Mouse (Mus musculus) spleen, postnatal 10 days (tissue): Measurements from ENCODE around the gene Cadps2.

Experiments used
- DNase-seq, 2 experiments: peaks; one replicate each; pipeline ENCODE4 v3.0.0; 2021 to 2022; ENCODE audit warnings: low spot score in 2 of 2

The Cadps2 gene

GRCm38 (mm10) chr6:23839009-23839811, at the start of gene Cadps2:
Gene Cadps2 (minus strand): TSS chr6:23839421.
- DNase-seq, result peak in 1 of 2 experiments; percentile 18

DNA sequence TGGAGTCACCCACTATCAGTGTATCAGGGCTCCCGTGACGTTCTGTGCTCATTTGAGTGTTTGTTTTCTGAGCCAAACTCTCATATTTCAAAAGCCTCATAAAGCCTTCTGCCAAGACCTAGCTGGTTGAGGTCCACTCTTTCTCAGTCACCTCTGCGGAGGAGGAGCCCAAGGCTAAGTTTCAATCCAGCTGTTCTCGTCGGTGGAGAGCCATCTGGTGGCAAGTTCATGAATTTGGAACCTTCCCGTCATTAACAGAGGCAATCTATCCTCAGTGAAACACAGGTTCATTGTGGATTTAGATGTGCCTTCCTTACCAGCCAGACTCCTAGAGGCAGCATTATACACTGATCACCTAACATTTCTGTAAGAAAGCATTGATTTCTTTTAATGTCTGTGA, 47.2 kb upstream of the Cadps2 start:
- no peak for DNase-seq

GRCm38 (mm10) chr6:23876765-23877408, 37.7 kb upstream of the Cadps2 start:
- no peak for DNase-seq

DNA sequence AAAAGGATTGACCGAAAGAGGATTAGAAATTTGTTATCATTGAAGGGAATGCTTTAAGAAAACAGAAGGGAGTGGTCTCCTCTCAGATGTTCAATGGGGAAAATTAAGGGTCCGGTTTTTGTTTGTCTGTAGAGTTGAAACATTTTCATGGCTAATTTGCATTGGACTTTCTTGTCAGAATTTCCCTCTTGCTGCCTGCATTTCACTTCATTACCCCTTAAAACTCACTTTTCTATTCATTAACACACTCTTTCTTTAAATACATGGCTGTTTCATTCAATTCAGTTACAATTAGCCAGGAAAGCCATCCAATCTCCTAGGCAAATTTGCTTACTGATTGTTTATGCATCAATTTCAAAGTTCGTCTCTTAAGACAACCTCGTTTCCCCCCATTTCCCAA, 37.1 kb upstream of the Cadps2 start:
- no peak for DNase-seq

DNA sequence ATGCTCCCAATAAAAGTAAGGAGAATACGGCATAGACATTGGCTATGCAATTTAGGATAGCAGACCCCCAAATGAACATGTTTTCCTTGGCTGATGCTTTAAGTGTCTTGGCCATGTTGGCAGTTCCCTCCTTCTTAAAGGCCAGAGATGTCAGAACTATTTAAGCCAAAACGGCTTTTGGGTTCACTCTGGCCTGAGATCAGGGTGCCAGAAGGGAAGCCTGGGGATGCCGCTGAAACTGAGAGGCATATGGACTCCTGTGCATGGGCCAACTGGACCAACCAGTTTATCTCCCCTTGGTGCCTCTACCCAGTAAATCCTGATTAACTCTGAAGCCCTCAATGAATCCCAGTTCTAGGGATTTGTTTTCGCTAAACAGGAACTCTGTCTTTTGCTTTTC, 34.6 kb upstream of the Cadps2 start:
- no peak for DNase-seq

DNA sequence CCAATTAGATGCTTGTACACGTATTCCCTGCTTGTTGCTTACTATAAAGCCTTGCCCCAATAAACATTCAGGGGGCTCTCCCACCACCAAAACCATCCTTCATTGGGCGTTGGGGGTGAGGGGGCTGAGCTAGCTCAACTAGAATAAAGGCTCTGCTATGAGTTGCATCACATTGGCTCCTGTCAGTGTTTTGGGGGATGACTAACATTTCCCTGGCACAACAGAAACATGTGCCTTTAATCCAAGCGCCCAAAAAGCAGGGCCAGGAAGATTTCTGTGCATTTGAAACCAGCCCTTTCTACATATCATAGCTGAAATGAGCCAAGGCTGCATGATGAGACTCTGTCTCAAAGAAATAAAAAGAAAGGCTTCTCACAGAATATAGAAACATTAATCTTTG, 34.0 kb upstream of the Cadps2 start:
- DNase-seq, result no peak

DNA sequence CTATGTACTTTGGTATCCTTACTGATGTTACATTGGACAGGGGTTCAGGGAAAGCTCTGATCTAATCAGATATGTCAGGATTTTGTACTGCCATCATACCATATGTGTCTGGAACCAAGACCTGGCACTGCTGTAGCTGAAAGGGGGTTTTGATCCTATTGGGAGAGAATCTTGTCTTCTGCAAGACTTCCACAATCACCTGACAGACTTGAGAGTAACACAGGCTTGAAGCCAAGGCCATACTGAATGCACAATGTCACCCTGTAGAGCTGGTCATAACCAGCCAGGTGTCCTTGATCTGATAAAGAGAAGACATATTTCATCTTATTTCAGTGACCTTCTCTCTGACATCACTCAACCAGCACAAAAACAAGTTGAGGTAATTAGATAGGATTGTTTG, 30.8 kb upstream of the Cadps2 start:
- no peak for DNase-seq

GRCm38 (mm10) chr6:23866298-23866697, 27.1 kb upstream of the Cadps2 start:
- DNase-seq, result no peak

DNA sequence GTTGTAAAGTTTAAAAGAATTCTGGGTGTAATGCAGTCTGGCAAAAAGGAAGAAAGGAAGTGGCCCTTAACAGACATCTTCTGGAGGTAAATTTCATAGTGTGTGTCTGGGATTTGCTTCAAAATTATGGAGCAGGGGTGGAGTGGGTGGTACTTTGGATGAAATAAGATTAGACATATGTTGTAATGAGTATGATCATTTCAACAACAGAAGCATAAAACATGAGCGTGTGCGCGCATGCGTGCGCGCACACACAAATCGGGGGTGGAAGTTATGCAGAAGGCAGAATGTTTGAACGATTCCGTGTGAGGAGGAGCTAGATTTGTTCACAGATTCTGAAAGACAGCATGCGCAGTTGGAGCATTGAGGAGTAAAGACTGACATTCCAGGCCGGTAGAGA, 14.2 kb upstream of the Cadps2 start:
- no peak for DNase-seq

DNA sequence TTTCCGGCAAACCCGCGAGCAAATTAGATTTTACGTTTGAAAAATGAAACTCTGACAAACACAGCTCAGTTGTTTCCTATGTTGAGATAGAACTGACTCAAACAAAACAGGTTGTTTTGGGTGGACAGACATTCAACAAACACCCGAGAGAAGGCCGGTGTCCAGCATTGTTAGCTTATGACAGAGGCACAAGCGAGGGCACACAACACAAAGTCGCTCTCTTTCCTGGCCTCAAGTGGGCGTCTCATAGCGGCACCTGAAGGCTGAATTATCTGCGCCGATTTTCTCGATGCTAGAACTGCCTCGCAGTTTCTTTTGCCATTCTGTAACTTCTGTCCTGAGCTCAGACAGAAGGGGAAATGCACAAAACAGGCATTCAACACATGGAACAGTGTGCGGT, 780 bp upstream of the Cadps2 start:
- no peak for DNase-seq

- DNase-seq, result no peak
These were observed 716 bp downstream of the Cadps2 start for GRCm38 (mm10) chr6:23838401-23839008.

DNA sequence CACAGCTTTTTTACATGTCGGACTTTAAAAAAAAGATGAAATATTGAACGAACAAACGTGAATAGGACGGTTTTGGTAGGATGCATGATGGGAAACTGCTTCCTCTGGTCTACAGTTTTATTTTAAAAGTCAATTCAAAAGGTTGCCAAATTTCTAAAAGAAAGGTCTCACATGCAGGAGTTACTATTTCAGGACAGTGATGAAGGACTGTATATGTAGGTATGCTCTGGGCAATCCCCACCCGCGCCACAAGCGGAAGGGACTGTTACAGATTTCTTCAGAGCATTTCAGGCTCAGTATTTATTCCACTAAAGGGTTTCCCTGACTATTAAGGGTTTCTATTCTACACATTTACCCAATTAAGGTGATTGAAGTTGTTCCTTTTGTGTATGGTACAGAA, 1.6 kb downstream of the Cadps2 start:
- DNase-seq, result no peak

DNA sequence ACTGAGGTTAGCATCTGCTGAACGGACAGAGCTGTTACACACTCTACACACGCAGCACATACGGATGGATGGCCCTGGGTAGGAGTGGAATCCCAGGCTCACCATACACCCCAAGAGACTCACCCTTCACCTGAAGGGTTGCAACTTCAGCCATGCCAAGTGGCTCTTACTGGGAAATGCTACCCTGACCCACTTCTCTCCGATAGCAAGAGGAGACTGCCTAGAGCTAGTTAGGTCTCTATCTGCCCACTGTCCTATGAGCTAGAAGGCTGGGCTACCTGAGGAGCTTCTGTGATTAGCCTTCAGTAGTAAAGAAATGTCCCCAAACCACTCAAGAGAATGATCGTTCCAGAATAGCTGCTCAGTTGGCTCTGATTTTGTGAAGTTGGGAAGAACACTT, 2.1 kb downstream of the Cadps2 start:
- no peak for DNase-seq

GRCm38 (mm10) chr6:23836694-23837093, 2.5 kb downstream of the Cadps2 start:
- no peak for DNase-seq

GRCm38 (mm10) chr6:23835552-23835951, 3.7 kb downstream of the Cadps2 start:
- DNase-seq, result no peak

DNA sequence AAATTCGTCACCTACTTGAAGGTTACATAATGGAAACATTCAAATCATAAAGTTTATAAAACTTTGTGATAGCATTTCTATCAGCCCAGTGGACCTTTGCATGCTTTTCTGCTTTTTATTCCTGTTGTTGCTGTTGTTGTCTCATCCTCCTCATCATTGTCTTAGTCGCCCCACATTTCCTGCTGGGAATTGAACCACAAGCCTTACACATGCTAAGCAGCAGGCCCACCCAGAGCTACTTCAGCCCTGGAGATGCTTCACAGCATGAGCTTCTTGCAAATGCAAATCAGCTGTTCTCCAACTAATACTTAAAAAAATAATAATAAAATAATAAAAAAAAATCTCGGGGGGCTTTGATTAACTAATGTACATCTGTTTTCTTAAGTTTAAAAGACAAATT, 8.5 kb downstream of the Cadps2 start:
- DNase-seq, result no peak

- no peak for DNase-seq
These were observed 9.9 kb downstream of the Cadps2 start for GRCm38 (mm10) chr6:23829338-23829737.

DNA sequence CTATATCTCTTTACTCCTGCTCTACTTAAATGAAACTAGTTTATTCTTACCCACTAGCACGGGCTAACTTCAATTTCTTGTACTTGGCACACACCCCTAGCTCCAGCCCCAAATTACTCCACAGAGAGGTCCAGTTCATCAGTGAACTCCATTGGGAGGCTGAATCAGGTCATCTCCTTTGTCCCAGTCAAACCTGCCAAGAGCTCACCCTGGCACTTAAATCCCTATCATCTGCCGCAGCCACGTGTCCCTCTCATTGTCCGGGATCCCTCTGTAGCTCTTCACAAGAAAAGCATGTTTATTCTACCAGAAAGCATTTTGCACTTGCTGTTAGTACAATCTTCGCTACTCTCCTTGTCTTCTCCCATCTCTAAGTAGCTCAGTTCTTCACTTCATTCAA, 17.4 kb downstream of the Cadps2 start:
- no peak for DNase-seq

DNA sequence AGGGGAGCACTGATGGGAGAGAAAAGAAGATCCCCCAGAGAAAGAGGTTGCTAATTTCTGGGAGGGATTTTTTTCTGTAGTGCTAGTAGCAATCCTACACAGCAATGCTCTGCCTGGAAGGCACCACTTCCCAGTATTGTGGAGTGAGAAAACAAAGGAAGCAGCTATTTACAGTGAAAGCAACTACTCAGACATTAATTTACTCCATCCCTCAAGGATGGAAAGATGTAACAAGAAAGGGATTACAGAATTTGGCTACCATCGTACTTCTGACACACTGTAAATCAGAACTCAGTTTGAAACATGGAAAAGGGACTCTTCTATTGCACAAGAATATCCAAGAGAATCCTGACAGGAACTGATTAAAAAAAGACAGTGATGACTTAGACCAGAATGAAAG, 29.1 kb downstream of the Cadps2 start:
- DNase-seq, result no peak

- no peak for DNase-seq
These were observed 29.9 kb downstream of the Cadps2 start for GRCm38 (mm10) chr6:23809344-23809743.

DNA sequence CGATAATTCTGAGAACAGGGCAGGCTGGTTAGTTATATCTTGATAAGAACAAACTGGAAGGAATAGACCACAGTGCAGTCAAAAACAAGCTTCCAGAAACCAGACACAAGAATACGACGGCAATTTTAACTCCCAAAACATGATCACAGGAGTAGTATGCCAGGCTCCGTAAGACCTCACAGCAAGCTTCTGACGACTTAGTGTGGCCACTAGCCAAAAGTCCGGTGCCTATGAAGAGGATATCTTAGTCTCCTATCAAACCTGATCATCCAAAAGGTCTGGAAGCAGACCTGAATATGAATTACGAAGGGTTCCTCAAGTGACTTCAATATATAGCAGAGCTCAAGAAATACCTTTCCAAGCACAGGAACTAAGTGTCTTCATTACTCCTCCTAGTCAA, 33.9 kb downstream of the Cadps2 start:
- DNase-seq, result no peak

DNA sequence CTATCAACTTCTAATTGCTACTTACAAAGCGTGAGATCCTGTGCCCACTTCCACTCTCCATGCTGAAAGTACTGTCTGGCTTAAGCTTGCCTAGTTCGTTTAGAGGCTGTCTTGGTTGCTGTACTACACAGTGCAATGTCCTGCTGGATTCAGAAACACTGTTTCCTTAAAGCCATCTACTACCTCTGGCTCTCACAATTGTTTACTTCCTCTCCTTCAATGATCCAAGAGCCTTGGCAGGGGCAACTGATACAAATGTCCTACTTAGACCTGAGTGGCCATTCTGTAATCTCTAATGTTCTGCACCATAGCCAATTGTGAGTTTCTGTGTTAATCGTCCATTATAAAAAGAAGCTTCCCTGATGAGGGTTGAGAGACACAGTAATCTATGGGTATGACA, 47.4 kb downstream of the Cadps2 start:
- DNase-seq, result no peak

- DNase-seq, result no peak
These were observed 61.6 kb downstream of the Cadps2 start for GRCm38 (mm10) chr6:23777641-23778040.
